Mouse (Mus musculus) lung, postnatal 36 days (tissue): ENCODE data around the gene D630045J12Rik.
A peak's percentile ranks its signal among the peaks of the same experiment; 100 is the strongest.

Experiments used
- DNase-seq: peaks from one replicate; pipeline ENCODE4 v3.0.0; 2022; ENCODE audit warnings: mixed read lengths

Gene D630045J12Rik

GRCm38 (mm10) chr6:38081727-38082341, 172.0 kb downstream of the D630045J12Rik start:
- peak; percentile 48 for DNase-seq

DNA sequence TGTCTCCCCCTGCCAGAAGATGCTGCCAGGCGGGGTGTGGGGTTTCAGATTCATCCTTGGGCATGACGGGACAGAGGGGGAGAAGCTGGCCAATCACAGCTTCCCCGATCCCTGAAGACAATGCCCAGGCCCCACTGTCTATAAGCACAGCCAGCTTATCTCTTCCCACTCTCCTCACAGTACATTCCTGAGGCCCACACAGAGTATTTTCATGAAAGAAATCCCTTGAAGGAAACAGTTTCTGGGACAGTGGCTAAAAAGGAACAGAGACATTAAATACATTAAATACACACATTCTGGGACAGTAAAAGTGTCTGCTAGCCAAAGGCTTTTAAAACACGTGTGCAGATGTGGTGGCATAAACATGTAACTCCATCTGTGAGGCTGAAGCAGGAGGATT, 173.4 kb downstream of the D630045J12Rik start:
- DNase-seq: no peak

DNA sequence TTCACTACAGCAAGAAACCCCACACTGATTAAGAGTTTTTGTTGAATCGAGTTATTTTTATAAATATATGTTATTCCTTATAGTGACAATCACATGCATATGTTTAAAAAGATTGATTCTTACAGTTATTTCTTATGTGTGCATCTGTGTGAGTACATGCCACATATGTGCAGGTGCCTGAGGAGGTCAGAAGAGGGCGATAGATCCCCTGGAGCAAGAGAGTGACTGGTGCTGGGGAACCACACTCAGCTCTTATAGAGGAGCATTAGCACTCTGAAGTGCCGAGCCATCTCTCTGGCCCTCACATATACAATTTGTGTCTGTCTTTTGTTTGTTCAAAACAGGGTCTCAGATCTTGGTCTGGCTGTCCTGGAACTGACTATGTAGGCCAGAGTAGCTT, 180.2 kb downstream of the D630045J12Rik start:
- DNase-seq: no peak
